Mouse (Mus musculus): ENCODE measurements at regions not wholly inside any gene's neighbourhood (a gene's known extent, or its start where the extent isn't known, plus 50 kb on each side); places are given as distances from the start of the nearest gene placed in this dataset.

GRCm38 (mm10) chr11:109038136-109038535, 106.0 kb downstream of the E030025P04Rik start:
- TF ChIP-seq EP300 (IDR thresholded peaks at IDR 0.05; ENCODE audit: low read depth) (no peak), CTCF (IDR thresholded peaks at IDR 0.05; ENCODE audit: low read depth) (no peak)
